Mouse (Mus musculus): ENCODE measurements around the gene Gm9964.

DNA sequence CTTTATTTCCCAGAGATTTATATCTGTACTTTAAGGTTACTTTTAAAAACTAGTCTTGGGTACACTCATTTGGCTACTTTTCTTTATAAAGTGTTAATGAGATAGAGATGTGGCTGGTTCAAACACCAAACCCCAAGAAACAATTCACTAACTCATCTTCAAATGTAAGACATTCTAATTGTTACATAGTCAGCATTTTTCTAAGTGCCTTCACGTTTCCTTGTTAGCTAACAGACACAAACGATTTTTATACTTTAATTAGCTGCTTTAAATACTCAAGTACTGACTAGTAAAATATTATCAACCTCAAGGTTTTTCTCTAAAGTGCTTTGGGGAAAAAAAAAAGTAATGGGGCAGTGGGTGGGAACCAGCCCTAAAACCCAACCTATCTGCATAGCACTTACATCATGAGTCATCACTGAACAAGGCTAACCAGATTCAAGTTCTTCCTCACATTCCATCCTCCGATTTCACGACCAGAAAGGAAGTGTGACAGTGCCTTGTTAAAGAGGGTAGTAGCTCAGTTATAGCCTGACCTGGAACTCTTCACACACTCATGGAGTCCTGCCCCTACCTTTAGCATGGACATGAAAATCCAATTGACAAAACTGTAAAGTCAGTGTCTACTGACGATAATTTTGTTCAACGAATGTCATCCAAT, 43.7 kb downstream of the Gm9964 start:
- TF ChIP-seq CTCF (IDR thresholded peaks at IDR 0.05; ENCODE audit: low read depth, low read length) (no peak), POLR2A (IDR thresholded peaks at IDR 0.05; ENCODE audit: extremely low read depth, insufficient read depth, low read length) (no peak)

All from liver, adult 2 months (tissue).